Mouse (Mus musculus) neural tube, embryonic 11.5 days (tissue): ENCODE data around the gene Atp5d. TPM values are rescaled to one million over a fixed set of nuclear protein-coding genes. Genes with fewer than 3 reads are reported as not detected.

Experiments used
- ATAC-seq: fragments of 200-750 bp; cut with Nextera tagmentation; 2 replicates; pipeline ENCODE4 v1.8.0; 2017; ENCODE audit warnings: moderate number of reproducible peaks, mild to moderate bottlenecking, moderate TSS enrichment, moderate library complexity; ENCODE audit not compliant: insufficient read depth, low FRiP score, low TSS enrichment
- DNase-seq: peaks from one replicate; pipeline ENCODE4 v3.0.0-alpha.2; 2015; ENCODE audit warnings: low spot score
- H3K27ac ChIP-seq: fragments of 300-500 bp; sonication (generic); 2 replicates; pipeline ENCODE4 v1.5.1; 2014; ENCODE audit warnings: low read depth, mild to moderate bottlenecking, low read length
- H3K27me3 ChIP-seq: fragments of 300-500 bp; sonication (generic); 2 replicates; pipeline ENCODE4 v1.6.1; 2014; ENCODE audit warnings: mild to moderate bottlenecking, low read length, mixed read lengths; ENCODE audit not compliant: control insufficient read depth, insufficient read depth
- H3K36me3 ChIP-seq: fragments of 300-500 bp; sonication (generic); 2 replicates; pipeline ENCODE4 v1.6.1; 2014; ENCODE audit warnings: mild to moderate bottlenecking, low read length, moderate library complexity, mixed read lengths; ENCODE audit not compliant: control insufficient read depth, insufficient read depth
- H3K4me1 ChIP-seq: fragments of 300-500 bp; sonication (generic); 2 replicates; pipeline ENCODE4 v1.6.1; 2014; ENCODE audit warnings: low read length, mixed read lengths; ENCODE audit not compliant: control insufficient read depth, insufficient read depth
- H3K4me2 ChIP-seq: fragments of 300-500 bp; sonication (generic); 2 replicates; pipeline ENCODE4 v1.6.1; 2014; ENCODE audit warnings: low read depth, mild to moderate bottlenecking, moderate library complexity
- H3K4me3 ChIP-seq: fragments of 300-500 bp; sonication (generic); 2 replicates; pipeline ENCODE4 v1.5.1; 2014; ENCODE audit warnings: low read depth, low read length
- H3K9ac ChIP-seq: fragments of 300-500 bp; sonication (generic); 2 replicates; pipeline ENCODE4 v1.6.1; 2014; ENCODE audit warnings: mild to moderate bottlenecking, low read length
- H3K9me3 ChIP-seq: fragments of 300-500 bp; sonication (generic); 2 replicates; pipeline ENCODE4 v1.6.1; 2016; ENCODE audit warnings: low read length; ENCODE audit not compliant: control insufficient read depth
- WGBS: fragments of 180-500 bp; shearing (Covaris S2); extraction: QIAGEN DNeasy Blood & Tissue Kit; methylation state at CpG from one replicate; pipeline ENCODE4 v1.1.7; 2014; 5-methylcytosine and 5-hydroxymethylcytosine counted together
- polyA plus RNA-seq: library from polyadenylated mRNA; unstranded; fragments of >200 nt; fragmentation: Nextera tagmentation; extraction: Ambion mirVana; gene quantifications from 2 replicates; pipeline ENCODE4 v1.2.1, GENCODE M21; 2014

The Atp5d gene
- polyA plus RNA-seq, 1 experiment from 2014 or later, result 386 TPM

DNA sequence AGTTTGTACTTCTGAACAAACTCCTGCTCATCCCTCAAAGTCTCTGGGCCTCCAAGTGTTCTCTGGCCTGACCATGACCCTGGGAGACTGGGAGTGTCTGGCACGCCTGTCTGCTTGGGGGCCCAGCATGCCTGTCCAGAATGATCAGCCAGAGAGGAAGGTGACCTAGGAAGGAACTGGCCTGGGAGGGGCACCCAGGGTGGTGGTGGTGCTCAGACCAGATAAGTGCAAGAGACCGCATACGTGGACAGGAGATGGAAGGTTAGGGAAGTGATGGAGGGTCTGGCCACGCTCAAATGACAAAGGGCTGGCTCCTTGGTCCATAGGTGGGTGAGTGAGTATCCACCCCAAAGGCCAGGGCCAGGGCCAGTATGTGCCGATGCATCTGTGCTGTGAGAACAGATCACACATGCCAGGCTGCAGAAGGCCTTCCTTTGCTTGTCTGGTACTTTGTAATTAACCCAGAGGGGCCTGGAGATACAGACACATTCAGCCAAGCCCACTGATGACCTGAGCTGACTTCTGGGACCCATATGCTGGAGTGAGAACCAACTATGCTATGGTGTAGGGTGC is 8.8 kb downstream of the Atp5d start:
- WGBS, result 70% methylated on average over 5 of the region's 5 CpGs
- ATAC-seq, result no peak
- H3K4me1 ChIP-seq, result peaks cover 27% of the 10 kb centered on the region

DNA sequence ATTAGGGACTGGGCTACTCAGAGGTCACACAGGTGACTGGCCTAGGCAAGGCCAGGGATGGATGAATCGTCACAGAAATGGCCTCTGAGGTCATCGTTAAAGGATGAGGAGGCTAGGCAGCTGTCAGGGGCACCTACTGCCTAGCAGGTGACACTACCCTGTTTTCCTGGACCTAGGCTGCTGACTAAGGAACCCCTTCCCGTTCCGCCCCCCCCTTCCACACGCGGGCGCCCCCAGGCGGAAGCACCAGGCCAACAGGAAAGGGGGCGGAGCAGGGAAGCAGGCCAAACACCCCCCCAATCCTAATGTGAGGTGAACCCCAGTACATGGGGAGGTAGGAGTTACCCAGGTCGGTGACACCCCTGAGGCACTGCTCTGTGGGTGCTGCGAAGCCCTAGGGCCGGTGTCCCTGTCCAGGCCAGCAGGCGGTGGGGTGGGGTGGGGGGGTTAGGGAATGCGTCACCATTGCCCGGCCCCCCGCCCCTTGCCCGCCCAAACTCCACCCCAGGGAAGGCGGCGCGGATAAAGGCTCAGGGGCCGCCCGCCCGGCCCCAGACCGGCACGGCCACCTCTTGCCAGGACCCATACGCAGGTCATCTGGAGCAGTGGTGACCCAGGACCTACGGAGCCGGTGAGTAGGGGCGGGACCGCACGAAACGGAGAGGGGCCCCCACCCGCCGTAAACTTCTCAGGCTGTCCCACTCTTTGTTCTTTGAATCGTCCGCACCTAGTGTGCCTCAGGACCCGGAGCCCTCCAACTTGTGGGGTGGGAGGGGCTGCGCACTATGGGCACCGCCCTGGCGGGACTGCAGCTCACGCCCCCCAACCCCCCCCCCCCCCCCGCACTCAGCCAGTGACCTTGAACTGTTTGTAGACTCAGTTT is 9.5 kb downstream of the Atp5d start, which contains the start of gene Midn:
Gene Midn (plus strand): TSS at position 554 of the 883 bp plus-strand sequence.
- ATAC-seq (peak; percentile 27), DNase-seq (peak; percentile 79)
- H3K4me2 ChIP-seq, result peak within 1 kb of the TSS; percentile 65
- H3K36me3 ChIP-seq, result peaks cover 22% of the 10 kb centered on the region
- H3K4me3 ChIP-seq, result peak within 1 kb of the TSS; percentile 100
- under 1% methylated on average over 36 of the region's 42 CpGs for WGBS
- peak within 1 kb of the TSS; percentile 98 for H3K27ac ChIP-seq
- peak within 1 kb of the TSS; percentile 100 for H3K9ac ChIP-seq
- H3K9me3 ChIP-seq, result no peaks in the 10 kb centered on the region
- peaks cover 27% of the 10 kb centered on the region for H3K4me1 ChIP-seq
- H3K27me3 ChIP-seq, result no peaks in the 10 kb centered on the region

More for the DNA sequence above, 8.8 kb downstream of the Atp5d start:
- H3K9ac ChIP-seq, result no peak overlapping the region; the same call in 1 of the 2 replicates
- H3K9me3 ChIP-seq, result no peaks in the 10 kb centered on the region
- peak overlapping the region; percentile 98 for H3K27ac ChIP-seq
- no peak for DNase-seq
- H3K27me3 ChIP-seq, result no peaks in the 10 kb centered on the region
- H3K4me2 ChIP-seq, result peak overlapping the region; percentile 65
- H3K36me3 ChIP-seq, result peaks cover 15% of the 10 kb centered on the region
- peak overlapping the region; percentile 100 for H3K4me3 ChIP-seq

DNA sequence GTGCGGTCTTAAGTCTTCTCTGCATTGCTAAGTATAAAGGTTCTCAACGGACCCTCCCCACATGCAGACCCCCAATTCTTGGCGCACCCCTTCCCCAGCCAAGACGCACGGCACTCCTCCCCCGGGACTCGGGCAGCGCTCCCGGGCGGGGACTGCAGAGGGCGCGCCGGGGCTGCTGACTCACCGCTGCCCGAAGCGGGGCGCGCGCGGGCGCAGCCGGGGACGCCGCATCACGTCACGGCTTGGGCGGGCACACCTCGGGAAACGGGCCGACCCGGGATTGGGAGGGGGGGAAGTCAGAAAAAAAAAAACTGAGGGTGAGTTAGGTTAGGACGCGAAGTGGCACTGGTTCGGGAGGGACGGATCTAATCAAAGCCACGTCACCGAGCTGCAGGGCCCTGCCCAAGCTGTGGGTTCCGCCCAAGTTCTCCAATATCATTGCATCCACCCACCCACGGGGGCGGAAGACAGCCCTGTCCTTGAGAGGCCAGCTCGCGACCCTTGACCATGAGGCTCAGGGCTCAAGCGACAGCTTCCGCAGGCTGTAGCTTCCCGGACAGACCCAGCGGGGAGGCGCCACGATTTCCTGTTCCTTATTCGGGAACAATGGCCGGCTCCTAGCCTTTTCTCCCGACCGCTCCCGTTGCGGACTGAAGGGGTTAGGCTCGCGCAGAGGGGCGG is 10.3 kb downstream of the Atp5d start:
- Histone ChIP-seq H3K27me3 (no peaks in the 10 kb centered on the region), H3K27ac (peak overlapping the region; percentile 98), H3K9me3 (no peaks in the 10 kb centered on the region), H3K4me3 (peak overlapping the region; percentile 100), H3K4me1 (peaks cover 34% of the 10 kb centered on the region), H3K9ac (peak overlapping the region; percentile 100), H3K36me3 (peaks cover 30% of the 10 kb centered on the region), H3K4me2 (peak overlapping the region; percentile 65)
- under 1% methylated on average over 55 of the region's 57 CpGs for WGBS
- DNase-seq (peak; percentile 95), ATAC-seq (peak; percentile 22)

DNA sequence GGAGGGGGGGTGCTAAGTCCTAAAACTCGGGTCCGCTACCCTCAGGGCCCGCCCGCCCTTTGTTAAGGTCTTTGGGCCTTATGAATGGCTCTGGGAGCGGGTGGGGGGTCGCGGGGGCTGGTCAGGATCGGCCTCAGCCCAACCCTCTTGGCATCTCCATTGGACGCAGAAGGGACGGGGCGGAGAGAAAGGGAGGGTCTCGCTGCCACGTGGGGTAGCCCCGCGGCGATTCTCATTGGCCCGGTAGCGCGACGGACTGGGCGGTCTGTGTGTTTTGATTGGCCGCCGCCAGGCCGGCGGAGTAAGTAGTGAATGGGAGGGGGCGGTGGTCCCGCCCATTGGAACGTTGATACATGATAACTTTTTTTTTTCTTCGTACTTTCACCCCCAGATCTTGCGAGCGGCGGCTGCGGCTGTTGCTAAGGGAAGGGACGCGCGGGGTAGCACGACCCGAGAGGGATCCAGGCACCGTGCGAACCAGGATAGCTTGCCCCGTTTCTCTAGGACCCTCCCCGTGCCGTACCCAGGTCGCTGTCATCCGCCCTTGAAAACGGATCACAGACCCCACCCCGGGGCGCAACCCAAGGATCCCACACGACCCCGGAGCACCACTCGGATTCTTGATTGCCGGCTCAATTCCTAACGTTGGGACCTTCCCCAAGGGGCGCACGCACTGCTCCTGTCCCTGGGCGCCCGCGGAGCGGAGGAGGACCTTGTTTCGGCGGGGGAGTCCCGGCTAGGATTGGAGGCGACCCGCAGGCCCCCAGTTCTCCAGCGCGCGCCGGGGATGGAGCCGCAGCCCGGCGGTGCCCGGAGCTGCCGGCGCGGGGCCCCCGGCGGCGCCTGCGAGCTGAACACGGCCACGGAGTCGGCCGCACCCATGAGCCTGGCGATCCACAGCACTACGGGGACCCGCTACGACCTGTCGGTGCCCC is 11.1 kb downstream of the Atp5d start:
- H3K4me2 ChIP-seq, result peak overlapping the region; percentile 98
- peaks cover 38% of the 10 kb centered on the region for H3K36me3 ChIP-seq
- no peaks in the 10 kb centered on the region for H3K9me3 ChIP-seq
- H3K27ac ChIP-seq, result peak overlapping the region; percentile 98
- peak overlapping the region; percentile 100 for H3K9ac ChIP-seq
- peak; percentile 72 for ATAC-seq
- DNase-seq, result peak; percentile 99
- H3K4me3 ChIP-seq, result peak overlapping the region; percentile 100
- under 1% methylated on average over 85 of the region's 88 CpGs for WGBS
- peaks cover 42% of the 10 kb centered on the region for H3K4me1 ChIP-seq
- no peaks in the 10 kb centered on the region for H3K27me3 ChIP-seq

DNA sequence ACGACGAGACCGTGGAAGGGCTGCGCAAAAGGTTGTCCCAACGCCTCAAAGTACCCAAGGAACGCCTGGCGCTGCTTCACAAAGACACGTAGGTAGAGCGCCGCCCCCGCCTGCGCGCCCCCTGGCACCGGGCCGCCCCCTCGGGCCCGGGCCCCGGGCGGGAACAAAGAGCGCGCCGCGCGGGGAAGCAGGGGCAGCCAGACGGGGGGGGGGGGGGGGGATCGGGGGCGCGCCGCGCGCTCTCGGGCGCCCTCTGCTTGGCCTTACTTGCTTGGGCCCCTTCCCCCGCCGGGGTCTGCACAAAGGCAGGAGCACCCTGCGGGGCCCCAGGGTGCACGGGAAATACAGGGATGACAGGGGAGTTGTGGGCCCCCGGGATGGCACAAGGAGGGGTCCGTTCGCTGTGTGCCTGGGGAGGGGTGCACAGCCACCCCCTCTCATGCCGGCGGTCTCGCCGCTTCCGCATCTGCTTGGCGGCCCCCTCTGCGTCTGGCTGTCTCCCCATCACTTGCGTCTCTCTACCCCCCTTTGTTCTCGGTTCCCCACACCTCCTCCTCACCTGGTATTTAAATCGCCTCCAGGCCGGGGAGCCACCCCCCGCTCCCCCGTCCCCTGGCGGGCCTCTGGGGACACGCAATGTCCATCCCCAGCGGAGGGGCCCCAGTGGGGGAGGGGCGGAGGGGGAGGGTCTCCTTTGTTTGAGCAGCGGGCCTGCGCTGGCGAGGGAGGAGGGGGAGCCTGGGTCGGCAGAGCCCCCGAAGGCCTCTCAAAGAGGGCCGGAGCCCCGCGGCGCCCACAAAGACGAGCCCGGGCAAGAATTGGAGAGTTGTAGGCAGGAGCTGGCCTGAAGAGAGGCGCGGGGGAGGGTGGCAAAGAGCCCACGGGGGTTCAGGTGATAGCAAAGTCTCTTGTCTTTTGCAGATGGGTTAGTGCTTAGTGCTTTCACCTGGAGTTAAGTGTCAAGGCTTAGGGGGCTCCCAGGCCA is 12.1 kb downstream of the Atp5d start:
- no peaks in the 10 kb centered on the region for H3K9me3 ChIP-seq
- H3K4me1 ChIP-seq, result peaks cover 45% of the 10 kb centered on the region
- peak overlapping the region; percentile 98 for H3K4me2 ChIP-seq
- ATAC-seq (no peak; the same call in 1 of the 2 replicates), DNase-seq (peak; percentile 90)
- under 1% methylated on average over 51 of the region's 71 CpGs for WGBS
- peak overlapping the region; percentile 100 for H3K4me3 ChIP-seq
- H3K9ac ChIP-seq, result peak overlapping the region; percentile 100
- H3K36me3 ChIP-seq, result peaks cover 41% of the 10 kb centered on the region
- no peaks in the 10 kb centered on the region for H3K27me3 ChIP-seq
- H3K27ac ChIP-seq, result peak overlapping the region; percentile 98

DNA sequence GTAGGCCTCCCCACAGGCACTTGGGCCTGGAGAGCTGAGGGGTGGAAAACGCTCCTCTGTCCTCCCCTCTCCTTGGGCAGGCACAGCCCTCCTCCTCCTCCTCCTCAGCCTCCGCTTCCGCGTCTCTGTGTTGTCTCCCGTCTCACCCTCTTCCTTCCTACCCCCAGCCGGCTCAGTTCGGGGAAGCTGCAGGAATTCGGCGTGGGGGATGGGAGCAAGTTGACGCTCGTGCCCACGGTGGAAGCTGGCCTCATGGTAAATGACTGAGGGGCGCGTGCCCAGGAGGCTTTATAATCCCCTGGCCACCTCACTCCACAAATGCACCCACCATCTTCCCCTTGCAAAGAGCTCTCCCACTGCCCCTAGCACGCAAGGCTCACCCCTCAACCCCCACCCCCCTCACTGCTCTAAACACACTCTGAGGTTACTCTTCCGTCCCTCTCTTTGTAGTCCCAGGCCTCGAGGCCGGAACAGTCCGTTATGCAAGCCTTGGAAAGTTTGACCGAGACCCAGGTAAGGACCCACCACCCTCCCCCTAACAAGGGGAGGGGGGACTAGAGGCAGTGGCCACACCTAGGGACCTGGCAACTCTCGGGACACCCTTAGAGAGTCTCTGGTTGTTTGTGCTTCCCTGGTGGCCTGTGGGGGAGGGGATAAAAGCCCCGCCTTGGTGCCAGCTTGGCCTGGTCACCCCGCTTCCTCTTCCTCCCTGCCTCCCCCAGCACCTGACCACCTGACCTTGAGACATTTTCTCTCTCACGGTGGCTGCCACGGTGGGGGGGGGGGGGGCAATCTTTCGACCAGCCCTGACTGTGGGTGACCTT is 13.0 kb downstream of the Atp5d start:
- H3K36me3 ChIP-seq, result peaks cover 44% of the 10 kb centered on the region
- H3K27me3 ChIP-seq, result no peaks in the 10 kb centered on the region
- peak overlapping the region; percentile 98 for H3K4me2 ChIP-seq
- H3K4me1 ChIP-seq, result peaks cover 40% of the 10 kb centered on the region
- no peaks in the 10 kb centered on the region for H3K9me3 ChIP-seq
- ATAC-seq (no peak), DNase-seq (peak; percentile 63)
- peak overlapping the region; percentile 100 for H3K4me3 ChIP-seq
- H3K27ac ChIP-seq, result peak overlapping the region; percentile 98
- peak overlapping the region; percentile 100 for H3K9ac ChIP-seq
- 0% methylated on average over 22 of the region's 26 CpGs for WGBS
